Mouse (Mus musculus): ENCODE data around the gene Emilin1.

The Emilin1 gene

GRCm38 (mm10) chr5:30901860-30902259 lies 11.3 kb upstream of the Emilin1 start:
- no peak for ATAC-seq (ENCODE audit: insufficient number of reproducible peaks, low FRiP score, low TSS enrichment)

- peak; percentile 95 for ATAC-seq (ENCODE audit: insufficient number of reproducible peaks, low FRiP score, low TSS enrichment)
Observed at GRCm38 (mm10) chr5:30907413-30908059, 5.7 kb upstream of the Emilin1 start, which contains the start of gene Ost4. Ost4 (minus strand) TSS chr5:30907788.

- no peak for ATAC-seq (ENCODE audit: insufficient number of reproducible peaks, low FRiP score, low TSS enrichment)
Observed at GRCm38 (mm10) chr5:30908426-30909299, 4.5 kb upstream of the Emilin1 start.

- no peak for ATAC-seq (ENCODE audit: insufficient number of reproducible peaks, low FRiP score, low TSS enrichment)
Observed at GRCm38 (mm10) chr5:30909300-30909659, 3.9 kb upstream of the Emilin1 start.

GRCm38 (mm10) chr5:30909863-30910262 lies 3.3 kb upstream of the Emilin1 start:
- no peak for ATAC-seq (ENCODE audit: insufficient number of reproducible peaks, low FRiP score, low TSS enrichment)

- no peak for ATAC-seq (ENCODE audit: insufficient number of reproducible peaks, low FRiP score, low TSS enrichment)
Observed at GRCm38 (mm10) chr5:30910481-30910880, 2.7 kb upstream of the Emilin1 start.

GRCm38 (mm10) chr5:30912156-30912555 lies 1.0 kb upstream of the Emilin1 start:
- no peak for ATAC-seq (ENCODE audit: insufficient number of reproducible peaks, low FRiP score, low TSS enrichment)

- ATAC-seq (ENCODE audit: insufficient number of reproducible peaks, low FRiP score, low TSS enrichment), result no peak
Observed at GRCm38 (mm10) chr5:30914101-30914635, 966 bp downstream of the Emilin1 start.

- ATAC-seq (ENCODE audit: insufficient number of reproducible peaks, low FRiP score, low TSS enrichment), result no peak
Observed at GRCm38 (mm10) chr5:30914849-30915248, 1.6 kb downstream of the Emilin1 start.

- no peak for ATAC-seq (ENCODE audit: insufficient number of reproducible peaks, low FRiP score, low TSS enrichment)
Observed at GRCm38 (mm10) chr5:30915456-30915855, 2.3 kb downstream of the Emilin1 start.

GRCm38 (mm10) chr5:30915974-30916433 lies 2.8 kb downstream of the Emilin1 start:
- ATAC-seq (ENCODE audit: insufficient number of reproducible peaks, low FRiP score, low TSS enrichment), result peak; percentile 88

GRCm38 (mm10) chr5:30916841-30917240 lies 3.6 kb downstream of the Emilin1 start:
- ATAC-seq (ENCODE audit: insufficient number of reproducible peaks, low FRiP score, low TSS enrichment), result no peak

- ATAC-seq (ENCODE audit: insufficient number of reproducible peaks, low FRiP score, low TSS enrichment), result no peak
Observed at GRCm38 (mm10) chr5:30917348-30917747, 4.1 kb downstream of the Emilin1 start.

GRCm38 (mm10) chr5:30917891-30918670 lies 4.9 kb downstream of the Emilin1 start:
- ATAC-seq (ENCODE audit: insufficient number of reproducible peaks, low FRiP score, low TSS enrichment), result no peak

GRCm38 (mm10) chr5:30918691-30919090 lies 5.5 kb downstream of the Emilin1 start:
- no peak for ATAC-seq (ENCODE audit: insufficient number of reproducible peaks, low FRiP score, low TSS enrichment)

- no peak for ATAC-seq (ENCODE audit: insufficient number of reproducible peaks, low FRiP score, low TSS enrichment)
Observed at GRCm38 (mm10) chr5:30919831-30920614, 6.8 kb downstream of the Emilin1 start.

GRCm38 (mm10) chr5:30920621-30921020 lies 7.4 kb downstream of the Emilin1 start:
- no peak; the same call in 1 of the 2 replicates for ATAC-seq (ENCODE audit: insufficient number of reproducible peaks, low FRiP score, low TSS enrichment)

- peak; percentile 74 for ATAC-seq (ENCODE audit: insufficient number of reproducible peaks, low FRiP score, low TSS enrichment)
Observed at GRCm38 (mm10) chr5:30921256-30922033, 8.2 kb downstream of the Emilin1 start, which contains the start of gene Khk. Khk (plus strand) TSS chr5:30921431.

- ATAC-seq (ENCODE audit: insufficient number of reproducible peaks, low FRiP score, low TSS enrichment), result no peak
Observed at GRCm38 (mm10) chr5:30922581-30923041, 9.4 kb downstream of the Emilin1 start.

Data from cerebellum, adult (tissue).